Mouse (Mus musculus) testis, adult 2 months (tissue): ENCODE measurements around the gene 6330409D20Rik.

Experiments
- CTCF ChIP-seq: fragments of 200-500 bp; IDR thresholded peaks from 2 replicates; pipeline ENCODE4 v1.5.1; 2012; ENCODE audit warnings: low read depth, mild to moderate bottlenecking, inconsistent platforms, low read length, moderate library complexity; ENCODE audit not compliant: control insufficient read depth, insufficient read depth, insufficient replicate concordance
- POLR2A ChIP-seq: fragments of 200-500 bp; IDR thresholded peaks from 2 replicates; pipeline ENCODE4 v1.6.1; 2012; ENCODE audit warnings: low read depth, mild to moderate bottlenecking, inconsistent platforms, low read length, moderate library complexity; ENCODE audit not compliant: control insufficient read depth

GRCm38 (mm10) chr2:32749082-32749481 lies 8.3 kb upstream of the 6330409D20Rik start:
- TF ChIP-seq CTCF: no peak
- no peak for TF ChIP-seq POLR2A
